Mouse (Mus musculus) stomach, postnatal 0 days (tissue): Measurements from ENCODE around the gene Fdxacb1. TPM values are rescaled to one million over a fixed set of nuclear protein-coding genes. Genes with fewer than 3 reads are reported as not detected.

Experiments used
- ATAC-seq: fragments of 200-750 bp; cut with Nextera tagmentation; 2 replicates; pipeline ENCODE4 v1.8.0; 2017; ENCODE audit not compliant: low FRiP score, low TSS enrichment
- DNase-seq: peaks from one replicate; pipeline ENCODE4 v3.0.0-alpha.2; 2016; ENCODE audit warnings: low spot score
- H3K27ac ChIP-seq: fragments of 300-500 bp; sonication (generic); replicated peaks from 2 replicates; pipeline ENCODE4 v1.5.1; 2014; ENCODE audit warnings: mild to moderate bottlenecking, control low read depth
- H3K27me3 ChIP-seq: fragments of 300-500 bp; sonication (generic); 2 replicates; pipeline ENCODE4 v1.6.1; 2014; ENCODE audit warnings: low read length; ENCODE audit not compliant: control insufficient read depth, insufficient read depth
- H3K36me3 ChIP-seq: fragments of 300-500 bp; sonication (generic); 2 replicates; pipeline ENCODE4 v1.6.1; 2014; ENCODE audit warnings: low read length, mixed read lengths; ENCODE audit not compliant: control insufficient read depth, insufficient read depth
- H3K4me1 ChIP-seq: fragments of 300-500 bp; sonication (generic); replicated peaks from 2 replicates; pipeline ENCODE4 v1.6.1; 2014; ENCODE audit warnings: antibody characterized with exemption; ENCODE audit not compliant: control insufficient read depth, insufficient read depth
- H3K4me2 ChIP-seq: fragments of 300-500 bp; sonication (generic); replicated peaks from 2 replicates; pipeline ENCODE4 v1.6.1; 2014; ENCODE audit warnings: low read depth, mild to moderate bottlenecking, control low read depth, moderate library complexity
- H3K4me3 ChIP-seq: fragments of 300-500 bp; sonication (generic); 2 replicates; pipeline ENCODE4 v1.5.1; 2014; ENCODE audit warnings: low read depth, low read length, control low read depth
- H3K9ac ChIP-seq: fragments of 300-500 bp; sonication (generic); 2 replicates; pipeline ENCODE4 v1.6.1; 2014; ENCODE audit warnings: mild to moderate bottlenecking, low read length, control low read depth, mixed read lengths
- H3K9me3 ChIP-seq: fragments of 300-500 bp; sonication (generic); 2 replicates; pipeline ENCODE4 v1.6.1; 2016; ENCODE audit warnings: low read length; ENCODE audit not compliant: control insufficient read depth
- CTCF ChIP-seq: IDR thresholded peaks from 2 replicates; pipeline ENCODE4 v1.5.1; 2016; ENCODE audit warnings: antibody characterized with exemption, low read depth, mild to moderate bottlenecking, moderate library complexity
- EP300 ChIP-seq: optimal IDR thresholded peaks from 2 replicates; pipeline ENCODE3; 2016; ENCODE audit warnings: antibody characterized with exemption
- WGBS: fragments of 180-500 bp; shearing (Covaris S2); extraction: QIAGEN DNeasy Blood & Tissue Kit; methylation state at CpG from one replicate; pipeline ENCODE4 v1.1.7; 2014; 5-methylcytosine and 5-hydroxymethylcytosine counted together
- polyA plus RNA-seq: library from polyadenylated mRNA; unstranded; fragments of >200 nt; fragmentation: Nextera tagmentation; extraction: Ambion mirVana; gene quantifications from 2 replicates; pipeline ENCODE4 v1.2.1, GENCODE M21; 2015

The Fdxacb1 gene
- polyA plus RNA-seq, 1 experiment from 2014 or later = 8.3 TPM

- Histone ChIP-seq H3K9ac (no peak overlapping the region), H3K4me1 (no peaks in the 10 kb centered on the region), H3K36me3 (peaks cover 14% of the 10 kb centered on the region; the same call in 1 of the 2 replicates), H3K27me3 (no peaks in the 10 kb centered on the region), H3K9me3 (no peaks in the 10 kb centered on the region), H3K4me2 (no peak overlapping the region), H3K27ac (no peak overlapping the region), H3K4me3 (no peak overlapping the region)
- TF ChIP-seq CTCF (no peak), EP300 (no peak)
- ATAC-seq = no peak
- no peak for DNase-seq
- 93% methylated on average over 2 of the region's 2 CpGs for WGBS
Observed at GRCm38 (mm10) chr9:50811746-50812145, 43.7 kb downstream of the Fdxacb1 start.

- Histone ChIP-seq H3K27me3 (no peaks in the 10 kb centered on the region), H3K4me1 (no peaks in the 10 kb centered on the region), H3K4me2 (no peak overlapping the region), H3K36me3 (peaks cover 14% of the 10 kb centered on the region), H3K9me3 (no peaks in the 10 kb centered on the region), H3K27ac (no peak overlapping the region), H3K9ac (no peak overlapping the region), H3K4me3 (no peak overlapping the region)
- TF ChIP-seq CTCF = no peak
- no peak for TF ChIP-seq EP300
- 93% methylated on average over 5 of the region's 5 CpGs for WGBS
- DNase-seq (no peak), ATAC-seq (no peak)
Observed at GRCm38 (mm10) chr9:50813796-50814195, 45.8 kb downstream of the Fdxacb1 start.

- Histone ChIP-seq H3K4me3 (no peak overlapping the region), H3K9ac (no peak overlapping the region), H3K4me1 (no peaks in the 10 kb centered on the region), H3K4me2 (no peak overlapping the region), H3K27ac (no peak overlapping the region), H3K9me3 (no peaks in the 10 kb centered on the region), H3K27me3 (no peaks in the 10 kb centered on the region), H3K36me3 (peaks cover 14% of the 10 kb centered on the region)
- TF ChIP-seq CTCF = no peak
- TF ChIP-seq EP300 = no peak
- ATAC-seq = no peak
- 94% methylated on average over 4 of the region's 4 CpGs for whole genome bisulfite sequencing
- no peak for DNase-seq
Observed at GRCm38 (mm10) chr9:50815666-50816065, 47.6 kb downstream of the Fdxacb1 start.

DNA sequence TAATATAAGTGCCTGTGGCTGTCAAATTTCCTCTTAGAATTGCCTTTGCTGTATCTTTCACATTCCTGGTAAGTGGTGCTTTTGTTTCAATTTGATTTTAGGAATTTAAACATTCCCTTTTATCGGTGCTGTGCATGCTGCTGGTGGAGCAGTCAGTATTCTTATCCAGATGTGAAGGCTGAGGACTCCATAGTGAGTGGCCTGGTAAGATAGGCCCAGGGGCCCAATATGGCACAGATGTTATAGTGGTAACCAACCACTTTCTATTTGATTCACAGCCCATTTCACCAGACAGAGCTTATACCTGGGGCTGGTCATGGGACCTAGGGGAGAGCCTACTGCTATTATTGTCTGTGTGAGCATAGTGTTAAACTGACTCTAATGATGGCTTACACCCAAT lies 48.5 kb downstream of the Fdxacb1 start:
- ATAC-seq (no peak), DNase-seq (no peak)
- Histone ChIP-seq H3K9me3 (no peaks in the 10 kb centered on the region), H3K9ac (no peak overlapping the region), H3K4me1 (no peaks in the 10 kb centered on the region), H3K36me3 (peaks cover 9% of the 10 kb centered on the region), H3K4me2 (no peak overlapping the region), H3K27me3 (no peaks in the 10 kb centered on the region), H3K27ac (no peak overlapping the region), H3K4me3 (no peak overlapping the region)
- TF ChIP-seq EP300 = no peak
- no peak for TF ChIP-seq CTCF
- WGBS = 89% methylated on average over 1 of the region's 1 CpGs

DNA sequence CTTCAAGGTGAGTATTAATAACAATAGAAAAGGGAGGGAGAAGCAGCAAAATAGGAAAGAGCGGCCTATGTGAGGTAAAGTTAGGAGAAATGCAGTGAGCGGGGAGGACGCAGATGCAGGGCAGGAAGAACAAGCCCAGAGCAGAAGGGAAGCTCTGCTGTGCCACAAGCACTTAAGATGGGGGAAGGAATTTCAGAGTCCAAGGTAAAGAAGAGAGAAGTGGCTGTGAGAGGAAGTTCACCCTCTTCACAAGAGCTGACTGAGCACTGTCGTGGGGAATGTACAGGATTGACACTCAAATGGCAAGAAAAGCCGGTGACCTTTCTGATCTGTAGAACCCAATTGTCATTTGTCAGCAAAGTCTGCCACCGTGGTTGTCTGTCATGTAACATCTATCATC lies 50.0 kb downstream of the Fdxacb1 start:
- no peak overlapping the region for H3K9ac ChIP-seq
- peaks cover 11% of the 10 kb centered on the region for H3K36me3 ChIP-seq
- DNase-seq (no peak), ATAC-seq (no peak)
- no peaks in the 10 kb centered on the region for H3K9me3 ChIP-seq
- WGBS = 90% methylated on average over 6 of the region's 6 CpGs
- no peaks in the 10 kb centered on the region for H3K4me1 ChIP-seq
- H3K27me3 ChIP-seq = no peaks in the 10 kb centered on the region
- H3K27ac ChIP-seq = no peak overlapping the region
- H3K4me2 ChIP-seq = no peak overlapping the region
- no peak for TF ChIP-seq CTCF
- no peak for TF ChIP-seq EP300
- no peak overlapping the region for H3K4me3 ChIP-seq

DNA sequence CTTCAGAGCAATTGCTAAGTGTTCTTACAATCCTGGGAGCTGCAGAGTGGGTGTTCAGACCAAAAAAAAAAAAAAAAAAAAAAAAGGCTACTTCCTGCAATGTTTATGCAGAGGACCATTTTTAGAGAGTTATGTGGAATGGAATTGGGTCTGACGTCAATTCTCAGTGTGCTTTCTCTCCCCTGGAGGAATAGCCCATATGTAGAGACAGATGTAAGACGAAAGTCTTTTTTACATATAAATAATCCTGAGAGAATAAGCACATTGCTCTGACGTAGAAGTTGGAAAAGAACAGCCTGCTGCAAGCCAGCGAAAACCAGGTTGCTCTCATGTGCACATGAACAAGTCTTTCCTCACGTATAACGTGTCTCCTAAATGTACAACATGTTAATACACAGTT lies 51.7 kb downstream of the Fdxacb1 start:
- 75% methylated on average over 6 of the region's 6 CpGs for WGBS

More for the DNA sequence above, 51.7 kb downstream of the Fdxacb1 start:
- no peak overlapping the region; the same call in 1 of the 2 replicates for H3K27ac ChIP-seq
- TF ChIP-seq EP300 (no peak), CTCF (no peak)
- no peaks in the 10 kb centered on the region for H3K9me3 ChIP-seq
- H3K27me3 ChIP-seq = no peaks in the 10 kb centered on the region
- H3K4me2 ChIP-seq = no peak overlapping the region
- no peak for DNase-seq
- no peak overlapping the region for H3K9ac ChIP-seq
- no peak overlapping the region for H3K4me3 ChIP-seq
- peak; percentile 54; the same call in 1 of the 2 replicates for ATAC-seq
- no peaks in the 10 kb centered on the region for H3K4me1 ChIP-seq
- peaks cover 8% of the 10 kb centered on the region for H3K36me3 ChIP-seq
